Mouse (Mus musculus) kidney, adult 2 months (tissue): Measurements from ENCODE around the gene Ctsw. TPM values are rescaled to one million over a fixed set of nuclear protein-coding genes. Genes with fewer than 3 reads are reported as not detected.
"Not testable (repeated sequence)": the region's sequence is repeated elsewhere in the genome, so short reads cannot be mapped to it uniquely, and the experiment has no call there.

Experiments used
- DNase-seq: peaks from one replicate; pipeline ENCODE4 v3.0.0; 2021
- H3K27ac ChIP-seq: fragments of 200-500 bp; 2 replicates; pipeline ENCODE4 v1.5.1; 2012; ENCODE audit warnings: low read depth, low read length, control low read depth, inconsistent platforms; ENCODE audit not compliant: insufficient read depth
- H3K27me3 ChIP-seq: fragments of 200-500 bp; replicated peaks from 2 replicates; pipeline ENCODE4 v1.6.1; 2012; ENCODE audit warnings: mild to moderate bottlenecking, moderate library complexity, low read length, inconsistent platforms; ENCODE audit not compliant: control insufficient read depth, insufficient read depth
- H3K36me3 ChIP-seq: fragments of 200-500 bp; 2 replicates; pipeline ENCODE4 v1.6.1; 2012; ENCODE audit warnings: mild to moderate bottlenecking, moderate library complexity, low read length, inconsistent platforms; ENCODE audit not compliant: control insufficient read depth, insufficient read depth
- H3K4me1 ChIP-seq: fragments of 200-500 bp; 2 replicates; pipeline ENCODE4 v1.6.1; 2011; ENCODE audit warnings: low read length; ENCODE audit not compliant: control insufficient read depth, insufficient read depth
- H3K4me3 ChIP-seq: fragments of 200-500 bp; 2 replicates; pipeline ENCODE4 v1.5.1; 2011; ENCODE audit warnings: mild to moderate bottlenecking, low read depth, low read length, control low read depth; ENCODE audit not compliant: insufficient read depth
- CTCF ChIP-seq: fragments of 200-500 bp; conservative IDR thresholded peaks from 2 replicates; pipeline ENCODE4 v1.5.1; 2011; ENCODE audit warnings: low read depth, mild to moderate bottlenecking, control low read depth, low read length, moderate library complexity, mixed read lengths; ENCODE audit not compliant: insufficient read depth, insufficient read length
- POLR2A ChIP-seq: fragments of 200-500 bp; IDR thresholded peaks from one replicate; pipeline ENCODE4 v1.6.1; 2011; ENCODE audit warnings: low read depth, low read length, control low read depth
- WGBS: fragments of 180-500 bp; shearing (Covaris S2); methylation state at CpG from one replicate; pipeline ENCODE4 v1.1.7; 2018; 5-methylcytosine and 5-hydroxymethylcytosine counted together
- polyA plus RNA-seq: library from polyadenylated mRNA; depleted of rRNA; stranded (reverse); fragments of >200 nt; gene quantifications from 2 replicates; pipeline ENCODE4 v1.2.3, GENCODE M21; 2012

The Ctsw gene
- polyA plus RNA-seq, 1 experiment = 4.7 TPM

- Histone ChIP-seq H3K4me3 (no peak overlapping the region), H3K27me3 (no peaks in the 10 kb centered on the region), H3K36me3 (peaks cover 2% of the 10 kb centered on the region; the same call in 1 of the 2 replicates), H3K27ac (no peak overlapping the region), H3K4me1 (peaks cover 10% of the 10 kb centered on the region; the same call in 1 of the 2 replicates)
- 65% methylated on average over 4 of the region's 4 CpGs for WGBS
- TF ChIP-seq CTCF (no peak), POLR2A (no peak)
- DNase-seq = no peak
Measured at GRCm38 (mm10) chr19:5492641-5493040, 24.3 kb upstream of the Ctsw start.

- Histone ChIP-seq H3K4me1 (peaks cover 10% of the 10 kb centered on the region; the same call in 1 of the 2 replicates), H3K4me3 (peak overlapping the region; percentile 93), H3K36me3 (peaks cover 2% of the 10 kb centered on the region; the same call in 1 of the 2 replicates), H3K27me3 (no peaks in the 10 kb centered on the region), H3K27ac (peak overlapping the region; percentile 95)
- TF ChIP-seq POLR2A (peak; percentile 55), CTCF (no peak)
- DNase-seq = peak; percentile 94
- WGBS = under 1% methylated on average over 59 of the region's 59 CpGs
Measured at GRCm38 (mm10) chr19:5490898-5491708, 22.8 kb upstream of the Ctsw start.

- H3K4me1 ChIP-seq = peaks cover 10% of the 10 kb centered on the region; the same call in 1 of the 2 replicates
- H3K36me3 ChIP-seq = peaks cover 2% of the 10 kb centered on the region; the same call in 1 of the 2 replicates
- TF ChIP-seq CTCF (no peak), POLR2A (peak; percentile 93)
- no peaks in the 10 kb centered on the region for H3K27me3 ChIP-seq
- WGBS = under 1% methylated on average over 62 of the region's 62 CpGs
- H3K27ac ChIP-seq = peak within 1 kb of the TSS; percentile 98
- DNase-seq = peak; percentile 98
- peak within 1 kb of the TSS; percentile 93 for H3K4me3 ChIP-seq
Measured at GRCm38 (mm10) chr19:5490313-5490897, 22.1 kb upstream of the Ctsw start, which contains the start of gene Cfl1. Cfl1 (plus strand) TSS chr19:5490455.

GRCm38 (mm10) chr19:5489721-5490120 is 21.4 kb upstream of the Ctsw start:
- H3K27ac ChIP-seq = peak overlapping the region; percentile 41
- H3K36me3 ChIP-seq, H3K27me3 ChIP-seq, DNase-seq, H3K4me3 ChIP-seq, H3K4me1 ChIP-seq: not testable (repeated sequence)
- WGBS = 28% methylated on average over 10 of the region's 10 CpGs

- peak; percentile 99 for DNase-seq
- peaks cover 7% of the 10 kb centered on the region; the same call in 1 of the 2 replicates for H3K4me1 ChIP-seq
- under 1% methylated on average over 26 of the region's 26 CpGs for WGBS
Measured at GRCm38 (mm10) chr19:5488878-5489571, 20.7 kb upstream of the Ctsw start.

GRCm38 (mm10) chr19:5487768-5488550 is 19.7 kb upstream of the Ctsw start, which contains the start of gene Mus81:
Mus81 (minus strand) TSS chr19:5488402.
- WGBS = under 1% methylated on average over 39 of the region's 39 CpGs
- TF ChIP-seq POLR2A (peak; percentile 36), CTCF (peak; percentile 85)
- H3K27ac ChIP-seq = peak within 1 kb of the TSS; percentile 98
- H3K27me3 ChIP-seq = no peaks in the 10 kb centered on the region
- peaks cover 5% of the 10 kb centered on the region; the same call in 1 of the 2 replicates for H3K4me1 ChIP-seq
- peak within 1 kb of the TSS; percentile 58 for H3K4me3 ChIP-seq
- peak; percentile 98 for DNase-seq
- H3K36me3 ChIP-seq = peaks cover under 1% of the 10 kb centered on the region; the same call in 1 of the 2 replicates

More at GRCm38 (mm10) chr19:5488878-5489571, 20.7 kb upstream of the Ctsw start:
- TF ChIP-seq CTCF (no peak), POLR2A (peak; percentile 87)
- H3K4me3 ChIP-seq = peak overlapping the region; percentile 58
- peaks cover 2% of the 10 kb centered on the region; the same call in 1 of the 2 replicates for H3K36me3 ChIP-seq
- no peaks in the 10 kb centered on the region for H3K27me3 ChIP-seq
- peak overlapping the region; percentile 98 for H3K27ac ChIP-seq
